Mouse (Mus musculus) embryonic facial prominence, embryonic 12.5 days (tissue): ENCODE measurements around the gene Zfp184. TPM values are rescaled to one million over a fixed set of nuclear protein-coding genes. Genes with fewer than 3 reads are reported as not detected.

Experiments used
- ATAC-seq: fragments of 200-750 bp; cut with Nextera tagmentation; 2 replicates; pipeline ENCODE4 v1.8.0; 2017; ENCODE audit not compliant: insufficient number of reproducible peaks, insufficient read depth, low FRiP score, low TSS enrichment
- H3K27ac ChIP-seq: fragments of 300-500 bp; sonication (generic); 2 replicates; pipeline ENCODE4 v1.5.1; 2016; ENCODE audit warnings: mild to moderate bottlenecking
- H3K27me3 ChIP-seq: fragments of 300-500 bp; sonication (generic); 2 replicates; pipeline ENCODE4 v1.6.1; 2016; ENCODE audit warnings: mild to moderate bottlenecking, moderate library complexity
- H3K36me3 ChIP-seq: fragments of 300-500 bp; sonication (generic); 2 replicates; pipeline ENCODE4 v1.6.1; 2016; ENCODE audit warnings: mild to moderate bottlenecking
- H3K4me1 ChIP-seq: fragments of 300-500 bp; sonication (generic); 2 replicates; pipeline ENCODE4 v1.6.1; 2016
- H3K4me2 ChIP-seq: fragments of 300-500 bp; sonication (generic); replicated peaks from 2 replicates; pipeline ENCODE4 v1.6.1; 2016; ENCODE audit warnings: mild to moderate bottlenecking, moderate library complexity
- H3K4me3 ChIP-seq: fragments of 300-500 bp; sonication (generic); 2 replicates; pipeline ENCODE4 v1.5.1; 2016; ENCODE audit warnings: mild to moderate bottlenecking
- H3K9ac ChIP-seq: fragments of 300-500 bp; sonication (generic); 2 replicates; pipeline ENCODE4 v1.6.1; 2016; ENCODE audit warnings: mild to moderate bottlenecking, moderate library complexity
- H3K9me3 ChIP-seq: fragments of 300-500 bp; sonication (generic); 2 replicates; pipeline ENCODE4 v1.6.1; 2016; ENCODE audit warnings: mild to moderate bottlenecking, moderate library complexity
- WGBS: fragments of 180-500 bp; shearing (Covaris S2); methylation state at CpG from one replicate; pipeline ENCODE4 v1.1.7; 2016; 5-methylcytosine and 5-hydroxymethylcytosine counted together
- microRNA counts: library from miRNA; unstranded; fragments of <30 nt; microRNA quantifications from one replicate; lab custom pipeline; 2017
- microRNA-seq: library from miRNA; unstranded; fragments of <30 nt; microRNA quantifications from one replicate; pipeline ENCODE4, GENCODE M21; 2017
- polyA plus RNA-seq: library from polyadenylated mRNA; unstranded; fragments of >200 nt; fragmentation: Nextera tagmentation; extraction: Ambion mirVana; gene quantifications from 2 replicates; pipeline ENCODE4 v1.2.1, GENCODE M21; 2016

Zfp184 gene
- polyA plus RNA-seq, 1 experiment from 2014 or later, result 21.7 TPM

DNA sequence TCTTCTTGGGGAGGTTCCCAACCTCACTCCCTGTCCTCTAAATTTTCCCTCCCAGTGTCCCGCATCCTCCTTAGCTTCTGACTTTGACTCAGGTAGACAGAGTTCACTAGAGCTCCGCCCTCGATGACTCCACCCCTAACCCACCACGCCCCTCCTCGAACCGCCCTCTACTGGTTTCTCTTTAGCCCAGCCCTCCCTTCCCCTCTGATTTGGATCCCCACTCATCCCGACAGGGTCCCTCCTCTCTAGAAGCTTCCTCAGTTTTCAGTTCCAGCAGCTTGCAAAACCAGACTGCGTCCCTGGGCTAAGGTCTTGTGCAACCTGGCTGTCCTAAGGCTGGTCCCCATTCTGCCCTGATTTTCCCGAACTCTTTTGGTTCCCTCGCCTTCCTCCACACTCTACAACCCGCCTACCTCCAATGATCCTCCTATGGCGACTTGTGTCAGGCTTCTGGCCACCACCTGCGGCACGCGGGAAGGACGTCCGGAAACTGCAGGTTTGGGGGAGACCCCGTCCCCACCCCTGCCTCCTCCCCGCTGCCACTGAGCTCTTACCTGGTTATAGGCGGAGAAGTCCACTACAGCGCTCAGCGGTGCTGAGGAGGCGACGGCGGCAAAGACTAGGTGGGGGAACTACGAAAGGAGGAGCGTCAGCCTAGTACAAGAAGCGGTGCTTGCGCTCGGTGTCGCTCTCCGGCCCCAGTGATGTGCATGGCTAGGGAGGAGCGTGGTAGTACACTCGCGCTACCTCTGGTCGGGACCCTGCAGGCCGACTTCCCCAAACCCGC lies 61.6 kb downstream of the Zfp184 start:
- Histone ChIP-seq H3K4me3 (peak overlapping the region; percentile 55), H3K27me3 (peaks cover 95% of the 10 kb centered on the region), H3K36me3 (no peaks in the 10 kb centered on the region), H3K27ac (no peak overlapping the region), H3K9ac (peak overlapping the region; percentile 48), H3K4me2 (peak overlapping the region; percentile 92), H3K4me1 (peaks cover 16% of the 10 kb centered on the region; the same call in 1 of the 2 replicates), H3K9me3 (no peaks in the 10 kb centered on the region)
- under 1% methylated on average over 38 of the region's 38 CpGs for WGBS
- peak; percentile 82 for ATAC-seq

- peak overlapping the region; percentile 92 for H3K4me2 ChIP-seq
- peaks cover 92% of the 10 kb centered on the region for H3K27me3 ChIP-seq
- 2% methylated on average over 18 of the region's 18 CpGs for WGBS
Measured at GRCm38 (mm10) chr13:22007121-22007510, 62.2 kb downstream of the Zfp184 start.

DNA sequence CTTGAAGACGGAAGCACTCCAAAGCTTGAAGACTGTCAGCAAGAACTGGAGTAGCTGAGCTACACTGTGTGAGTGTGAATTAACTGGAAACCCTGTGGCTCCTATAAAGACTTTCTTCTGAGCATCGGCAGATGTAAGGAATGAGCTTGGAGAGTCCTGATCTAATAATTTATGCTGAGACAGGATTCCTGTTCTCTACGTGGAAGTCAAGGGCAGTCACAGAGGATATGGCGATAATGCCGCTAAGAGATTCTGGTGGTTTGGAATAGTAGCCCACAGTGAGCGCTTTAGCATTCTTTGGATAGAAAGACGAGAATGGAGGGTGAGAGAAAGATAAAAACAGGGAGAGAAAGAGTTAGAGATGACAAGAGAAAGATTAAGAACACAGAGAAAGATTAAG lies 63.0 kb downstream of the Zfp184 start:
- H3K36me3 ChIP-seq, result no peaks in the 10 kb centered on the region
- H3K4me1 ChIP-seq, result peaks cover 16% of the 10 kb centered on the region; the same call in 1 of the 2 replicates
- no peak overlapping the region for H3K9ac ChIP-seq
- WGBS, result 51% methylated on average over 7 of the region's 7 CpGs
- H3K27ac ChIP-seq, result no peak overlapping the region
- no peak overlapping the region for H3K4me3 ChIP-seq
- no peak for ATAC-seq
- H3K9me3 ChIP-seq, result no peaks in the 10 kb centered on the region
- peaks cover 91% of the 10 kb centered on the region for H3K27me3 ChIP-seq
- H3K4me2 ChIP-seq, result no peak overlapping the region

More at GRCm38 (mm10) chr13:22007121-22007510, 62.2 kb downstream of the Zfp184 start:
- Histone ChIP-seq H3K27ac (no peak overlapping the region), H3K4me3 (peak overlapping the region; percentile 55), H3K9me3 (no peaks in the 10 kb centered on the region), H3K36me3 (no peaks in the 10 kb centered on the region), H3K9ac (no peak overlapping the region), H3K4me1 (peaks cover 16% of the 10 kb centered on the region; the same call in 1 of the 2 replicates)
- ATAC-seq, result no peak

- H3K9me3 ChIP-seq, result no peaks in the 10 kb centered on the region
- H3K4me1 ChIP-seq, result peaks cover 16% of the 10 kb centered on the region; the same call in 1 of the 2 replicates
- no peak overlapping the region for H3K4me2 ChIP-seq
- H3K4me3 ChIP-seq, result no peak overlapping the region
- no peak overlapping the region for H3K9ac ChIP-seq
- 76% methylated on average over 3 of the region's 3 CpGs for WGBS
- peaks cover 88% of the 10 kb centered on the region for H3K27me3 ChIP-seq
- no peak overlapping the region for H3K27ac ChIP-seq
- ATAC-seq, result no peak
- no peaks in the 10 kb centered on the region for H3K36me3 ChIP-seq
Measured at GRCm38 (mm10) chr13:22008707-22009106, 63.8 kb downstream of the Zfp184 start.

- 30% methylated on average over 5 of the region's 7 CpGs for WGBS
Measured at GRCm38 (mm10) chr13:22009642-22010041, 64.7 kb downstream of the Zfp184 start, which contains the start of gene Prss16. Prss16 (minus strand) TSS chr13:22009742.

More at GRCm38 (mm10) chr13:22009642-22010041, 64.7 kb downstream of the Zfp184 start, which contains the start of gene Prss16:
- H3K36me3 ChIP-seq, result no peaks in the 10 kb centered on the region
- H3K4me1 ChIP-seq, result peaks cover 16% of the 10 kb centered on the region; the same call in 1 of the 2 replicates
- no peak within 1 kb of the TSS for H3K4me2 ChIP-seq
- H3K27me3 ChIP-seq, result peaks cover 88% of the 10 kb centered on the region
- ATAC-seq, result no peak
- no peaks in the 10 kb centered on the region for H3K9me3 ChIP-seq
- no peak within 1 kb of the TSS for H3K9ac ChIP-seq
- no peak within 1 kb of the TSS for H3K4me3 ChIP-seq
- no peak within 1 kb of the TSS for H3K27ac ChIP-seq

MicroRNAs within 50 kb of the gene (microRNA counts, 519-probe panel; counts per million panel counts)
- 6,366 counts per million, percentile 95 among the panel's probes with 10 or more counts for microRNA mmu-miR-1983 (lab: Ali Mortazavi, UCI)

Small RNA genes lying within 50 kb of the gene (microRNA-seq; reads per million reads assigned to microRNA genes)
- 0.91 reads per million for gene Gm44456
- 3,797 reads per million, percentile 87 among the genes with 10 or more reads in this experiment for gene Mir1983

Other genes with a start within 250 kb of the Zfp184 start
- not detected in 2 replicates for gene Olfr1359, start 247.0 kb upstream of the Zfp184 start, polyA plus RNA-seq
- 3.1 and 3.6 TPM in 2 replicates for gene Hist1h2bl, start 229.0 kb upstream of the Zfp184 start, polyA plus RNA-seq
- gene Hist1h2ai, start 228.7 kb upstream of the Zfp184 start, polyA plus RNA-seq, result 41.3 and 50.1 TPM in 2 replicates
- gene Hist1h3h, start 227.4 kb upstream of the Zfp184 start, polyA plus RNA-seq, result 17.9 and 30.8 TPM in 2 replicates
- gene Hist1h2bm, start 223.1 kb upstream of the Zfp184 start, polyA plus RNA-seq, result 8.3 and 8.9 TPM in 2 replicates
- gene Hist1h4j, start 210.0 kb upstream of the Zfp184 start, polyA plus RNA-seq, result 1.6 and 1.9 TPM in 2 replicates
- gene Hist1h4k, start 194.6 kb upstream of the Zfp184 start, polyA plus RNA-seq, result 4.7 and 8.9 TPM in 2 replicates
- gene Hist1h2ak, start 191.3 kb upstream of the Zfp184 start, polyA plus RNA-seq, result 37.1 and 46.3 TPM in 2 replicates
- gene Hist1h2bn, start 191.0 kb upstream of the Zfp184 start, polyA plus RNA-seq, result 4.1 and 4.3 TPM in 2 replicates
- gene Hist1h1b, start 164.5 kb upstream of the Zfp184 start, polyA plus RNA-seq, result 35.1 and 35.4 TPM in 2 replicates
- gene Hist1h3i, start 161.7 kb upstream of the Zfp184 start, polyA plus RNA-seq, result 144 and 172 TPM in 2 replicates
- 13.0 and 18.3 TPM in 2 replicates for gene Hist1h2an, start 157.9 kb upstream of the Zfp184 start, polyA plus RNA-seq
- gene Hist1h2bp, start 157.6 kb upstream of the Zfp184 start, polyA plus RNA-seq, result 1.5 and 1.8 TPM in 2 replicates
- 35.6 and 40.3 TPM in 2 replicates for gene Hist1h2bq, start 134.9 kb upstream of the Zfp184 start, polyA plus RNA-seq
- not detected in 2 replicates for gene Hist1h2ao, start 134.6 kb upstream of the Zfp184 start, polyA plus RNA-seq
- gene Hist1h4m, start 133.3 kb upstream of the Zfp184 start, polyA plus RNA-seq, result not detected in 2 replicates
- 18.0 and 19.5 TPM in 2 replicates for gene Hist1h4n, start 112.9 kb upstream of the Zfp184 start, polyA plus RNA-seq
- gene Hist1h2ap, start 111.6 kb upstream of the Zfp184 start, polyA plus RNA-seq, result 4,825 and 4,891 TPM in 2 replicates
- gene Hist1h2br, start 111.4 kb upstream of the Zfp184 start, polyA plus RNA-seq, result 34.0 and 43.6 TPM in 2 replicates
- 0.33 TPM in 1 of 2 replicates, not detected in the other for gene Pom121l2, start 36.1 kb downstream of the Zfp184 start, polyA plus RNA-seq
- 0.69 and 0.95 TPM in 2 replicates for gene Prss16, start 64.6 kb downstream of the Zfp184 start, polyA plus RNA-seq
- 8.0 and 8.3 TPM in 2 replicates for gene Hist1h2ah, start 90.5 kb downstream of the Zfp184 start, polyA plus RNA-seq
- gene Hist1h2bk, start 90.8 kb downstream of the Zfp184 start, polyA plus RNA-seq, result 19.4 and 20.1 TPM in 2 replicates
- gene Hist1h4i, start 96.3 kb downstream of the Zfp184 start, polyA plus RNA-seq, result 26.8 and 29.2 TPM in 2 replicates
- 117 and 124 TPM in 2 replicates for gene Hist1h2ag, start 97.8 kb downstream of the Zfp184 start, polyA plus RNA-seq
- 15.2 and 17.7 TPM in 2 replicates for gene Hist1h2bj, start 98.1 kb downstream of the Zfp184 start, polyA plus RNA-seq
- gene Vmn1r188, start 139.3 kb downstream of the Zfp184 start, polyA plus RNA-seq, result not detected in 2 replicates
- gene Vmn1r189, start 160.7 kb downstream of the Zfp184 start, polyA plus RNA-seq, result not detected in 2 replicates
- gene Vmn1r191, start 238.9 kb downstream of the Zfp184 start, polyA plus RNA-seq, result not detected in 2 replicates
- not detected in 2 replicates for gene Vmn1r192, start 246.0 kb downstream of the Zfp184 start, polyA plus RNA-seq